Mouse (Mus musculus) neural tube, embryonic 15.5 days (tissue): ENCODE results near the gene Tigd4. TPM values are rescaled to one million over a fixed set of nuclear protein-coding genes. Genes with fewer than 3 reads are reported as not detected.

ENCODE experiments used
- ATAC-seq: fragments of 200-750 bp; cut with Nextera tagmentation; 2 replicates; pipeline ENCODE4 v1.8.0; 2017; ENCODE audit warnings: mild to moderate bottlenecking, moderate TSS enrichment, moderate library complexity; ENCODE audit not compliant: low FRiP score
- H3K27ac ChIP-seq: fragments of 300-500 bp; sonication (generic); replicated peaks from 2 replicates; pipeline ENCODE4 v1.5.1; 2015; ENCODE audit warnings: mild to moderate bottlenecking, inconsistent platforms
- H3K27me3 ChIP-seq: fragments of 300-500 bp; sonication (generic); replicated peaks from 2 replicates; pipeline ENCODE4 v1.6.1; 2015; ENCODE audit warnings: inconsistent platforms
- H3K36me3 ChIP-seq: fragments of 300-500 bp; sonication (generic); 2 replicates; pipeline ENCODE4 v1.6.1; 2015; ENCODE audit warnings: inconsistent platforms
- H3K4me1 ChIP-seq: fragments of 300-500 bp; sonication (generic); 2 replicates; pipeline ENCODE4 v1.6.1; 2015; ENCODE audit warnings: inconsistent platforms
- H3K4me2 ChIP-seq: fragments of 300-500 bp; sonication (generic); 2 replicates; pipeline ENCODE4 v1.6.1; 2015; ENCODE audit warnings: inconsistent platforms, mild to moderate bottlenecking, moderate library complexity
- H3K4me3 ChIP-seq: fragments of 300-500 bp; sonication (generic); replicated peaks from 2 replicates; pipeline ENCODE4 v1.5.1; 2015; ENCODE audit warnings: mild to moderate bottlenecking, inconsistent platforms
- H3K9ac ChIP-seq: fragments of 300-500 bp; sonication (generic); replicated peaks from 2 replicates; pipeline ENCODE4 v1.6.1; 2015; ENCODE audit warnings: mild to moderate bottlenecking, inconsistent platforms
- H3K9me3 ChIP-seq: fragments of 300-500 bp; sonication (generic); replicated peaks from 2 replicates; pipeline ENCODE4 v1.6.1; 2016; ENCODE audit warnings: inconsistent platforms
- WGBS: fragments of 180-500 bp; shearing (Covaris S2); methylation state at CpG from one replicate; pipeline ENCODE4 v1.1.7; 2015; ENCODE audit warnings: mixed read lengths; 5-methylcytosine and 5-hydroxymethylcytosine counted together
- polyA plus RNA-seq: library from polyadenylated mRNA; unstranded; fragments of >200 nt; fragmentation: Nextera tagmentation; extraction: Ambion mirVana; gene quantifications from 2 replicates; pipeline ENCODE4 v1.2.1, GENCODE M21; 2015

Tigd4 gene
- polyA plus RNA-seq, 1 experiment from 2014 or later = 0.14 TPM

DNA sequence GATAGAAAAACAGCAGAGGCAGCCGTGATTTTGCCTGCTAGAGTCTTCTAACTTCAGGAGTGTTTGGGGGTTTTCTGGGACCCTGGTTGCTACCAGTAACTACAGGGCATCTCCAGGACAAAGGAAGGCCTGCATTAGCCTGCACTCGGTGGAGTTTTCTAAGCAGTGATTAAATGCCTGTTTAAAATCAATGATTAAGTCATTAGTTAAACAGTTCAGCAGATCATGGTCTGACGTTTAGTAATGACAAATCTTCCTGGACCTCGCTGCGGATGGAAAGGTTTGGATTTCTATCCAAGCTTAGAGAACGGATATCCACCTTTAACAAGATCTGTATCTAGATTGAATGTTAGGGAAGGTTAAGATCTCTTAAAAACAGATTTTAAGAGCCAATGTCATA is 47.2 kb downstream of the Tigd4 start:
- Histone ChIP-seq H3K4me1 (peaks cover 3% of the 10 kb centered on the region; the same call in 1 of the 2 replicates), H3K36me3 (no peaks in the 10 kb centered on the region), H3K9ac (no peak overlapping the region), H3K27me3 (no peaks in the 10 kb centered on the region), H3K27ac (no peak overlapping the region), H3K9me3 (no peaks in the 10 kb centered on the region), H3K4me2 (no peak overlapping the region), H3K4me3 (no peak overlapping the region)
- 45% methylated on average over 6 of the region's 6 CpGs for WGBS
- ATAC-seq = no peak

- 86% methylated on average over 2 of the region's 2 CpGs for WGBS
- no peak for ATAC-seq
- H3K4me2 ChIP-seq = no peak overlapping the region
These were observed 48.0 kb downstream of the Tigd4 start for GRCm38 (mm10) chr3:84641391-84641790.

DNA sequence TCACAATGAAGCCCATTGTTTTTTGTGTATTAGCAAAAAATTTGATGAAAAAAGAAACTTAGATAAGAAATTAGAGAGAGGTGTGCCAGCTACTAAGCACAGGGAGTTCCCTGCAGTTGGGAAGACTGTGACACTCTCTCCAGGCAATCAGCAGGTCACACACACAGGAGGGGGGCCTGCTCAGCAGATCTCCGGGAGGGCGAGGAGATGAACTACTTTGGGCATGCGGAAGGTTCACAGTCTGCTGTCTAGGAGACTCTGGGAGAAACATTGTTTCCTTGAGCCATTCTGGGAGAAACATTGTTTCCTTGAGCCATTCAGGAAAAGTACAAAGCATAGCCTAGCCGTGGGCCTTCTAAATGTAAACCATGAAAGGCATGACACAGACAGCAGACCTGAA is 49.6 kb downstream of the Tigd4 start:
- no peaks in the 10 kb centered on the region for H3K27me3 ChIP-seq
- WGBS = 42% methylated on average over 4 of the region's 4 CpGs
- ATAC-seq = no peak
- H3K4me2 ChIP-seq = no peak overlapping the region
- no peaks in the 10 kb centered on the region for H3K36me3 ChIP-seq
- no peak overlapping the region for H3K27ac ChIP-seq
- H3K9me3 ChIP-seq = no peaks in the 10 kb centered on the region
- peaks cover 14% of the 10 kb centered on the region; the same call in 1 of the 2 replicates for H3K4me1 ChIP-seq
- no peak overlapping the region for H3K9ac ChIP-seq
- H3K4me3 ChIP-seq = no peak overlapping the region

More at GRCm38 (mm10) chr3:84641391-84641790, 48.0 kb downstream of the Tigd4 start:
- H3K27me3 ChIP-seq = no peaks in the 10 kb centered on the region
- H3K9me3 ChIP-seq = no peaks in the 10 kb centered on the region
- no peak overlapping the region for H3K9ac ChIP-seq
- no peaks in the 10 kb centered on the region for H3K36me3 ChIP-seq
- H3K27ac ChIP-seq = no peak overlapping the region
- H3K4me3 ChIP-seq = no peak overlapping the region
- H3K4me1 ChIP-seq = peaks cover 5% of the 10 kb centered on the region; the same call in 1 of the 2 replicates

GRCm38 (mm10) chr3:84645156-84646006 is 52.0 kb downstream of the Tigd4 start:
- Histone ChIP-seq H3K9ac (no peak overlapping the region), H3K9me3 (no peaks in the 10 kb centered on the region), H3K27me3 (no peaks in the 10 kb centered on the region), H3K36me3 (no peaks in the 10 kb centered on the region), H3K4me1 (peaks cover 11% of the 10 kb centered on the region; the same call in 1 of the 2 replicates), H3K27ac (no peak overlapping the region), H3K4me3 (no peak overlapping the region), H3K4me2 (no peak overlapping the region)
- ATAC-seq = no peak
- 74% methylated on average over 9 of the region's 9 CpGs for WGBS

GRCm38 (mm10) chr3:84646007-84646290 is 52.6 kb downstream of the Tigd4 start:
- Histone ChIP-seq H3K36me3 (no peaks in the 10 kb centered on the region), H3K27ac (no peak overlapping the region), H3K4me3 (no peak overlapping the region), H3K9ac (no peak overlapping the region), H3K4me1 (peaks cover 11% of the 10 kb centered on the region; the same call in 1 of the 2 replicates), H3K9me3 (no peaks in the 10 kb centered on the region), H3K4me2 (no peak overlapping the region), H3K27me3 (no peaks in the 10 kb centered on the region)
- WGBS = 57% methylated on average over 3 of the region's 3 CpGs
- ATAC-seq = no peak; the same call in 1 of the 2 replicates

- WGBS = 67% methylated on average over 8 of the region's 8 CpGs
- Histone ChIP-seq H3K9ac (no peak overlapping the region), H3K27ac (no peak overlapping the region), H3K4me1 (peaks cover 11% of the 10 kb centered on the region; the same call in 1 of the 2 replicates), H3K36me3 (no peaks in the 10 kb centered on the region), H3K9me3 (no peaks in the 10 kb centered on the region), H3K4me2 (no peak overlapping the region), H3K4me3 (no peak overlapping the region), H3K27me3 (no peaks in the 10 kb centered on the region)
- ATAC-seq = no peak
These were observed 53.0 kb downstream of the Tigd4 start for GRCm38 (mm10) chr3:84646331-84646845.

Other genes with a start within 250 kb of the Tigd4 start
- 6.5 and 7.0 TPM in 2 replicates for gene Fhdc1, start 113.1 kb upstream of the Tigd4 start, polyA plus RNA-seq
- gene Arfip1, start 10.9 kb upstream of the Tigd4 start, polyA plus RNA-seq = 21.9 and 28.3 TPM in 2 replicates
- 0.97 and 2.5 TPM in 2 replicates for gene Tmem154, start 72.6 kb downstream of the Tigd4 start, polyA plus RNA-seq
- 52.0 and 52.8 TPM in 2 replicates for gene Fbxw7, start 221.7 kb downstream of the Tigd4 start, polyA plus RNA-seq